Mouse (Mus musculus) fat pad, adult 2 months (tissue): Measurements from ENCODE around the gene Dph1.

Source experiments
- DNase-seq: peaks from one replicate; pipeline ENCODE4 v3.0.0-alpha.2; 2011; ENCODE audit warnings: low read depth, low spot score; ENCODE audit errors: extremely low read depth

The Dph1 gene

DNA sequence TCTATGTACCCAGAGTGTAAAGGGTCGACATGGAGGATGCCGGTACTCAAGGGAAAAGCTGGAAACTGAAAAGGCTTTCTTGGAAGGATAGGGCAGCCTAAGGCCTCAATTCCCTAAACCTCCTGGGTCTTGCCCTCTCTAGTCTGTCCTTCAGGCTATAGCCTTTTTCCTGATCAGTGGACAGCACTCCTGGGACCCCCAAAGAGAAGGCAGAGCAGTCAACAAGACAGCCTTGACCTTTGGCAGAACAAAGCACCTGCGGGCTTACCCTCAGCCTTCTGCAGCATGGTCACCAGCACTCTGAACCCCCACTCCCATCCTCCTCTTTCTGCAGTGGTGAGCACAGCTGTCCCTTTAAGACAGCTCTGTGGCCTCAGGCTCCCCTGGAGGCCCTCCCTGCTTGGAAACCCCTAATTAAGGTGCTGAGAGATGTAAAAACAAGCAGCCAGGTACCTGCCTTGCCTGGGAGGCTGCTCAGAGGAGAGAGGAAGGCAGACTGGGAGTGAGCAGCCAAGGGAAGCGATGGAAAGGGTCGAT, at the start of gene Dph1:
Gene Dph1 (minus strand): TSS at position 337 of the 537 bp plus-strand sequence.
- no peak for DNase-seq

DNA sequence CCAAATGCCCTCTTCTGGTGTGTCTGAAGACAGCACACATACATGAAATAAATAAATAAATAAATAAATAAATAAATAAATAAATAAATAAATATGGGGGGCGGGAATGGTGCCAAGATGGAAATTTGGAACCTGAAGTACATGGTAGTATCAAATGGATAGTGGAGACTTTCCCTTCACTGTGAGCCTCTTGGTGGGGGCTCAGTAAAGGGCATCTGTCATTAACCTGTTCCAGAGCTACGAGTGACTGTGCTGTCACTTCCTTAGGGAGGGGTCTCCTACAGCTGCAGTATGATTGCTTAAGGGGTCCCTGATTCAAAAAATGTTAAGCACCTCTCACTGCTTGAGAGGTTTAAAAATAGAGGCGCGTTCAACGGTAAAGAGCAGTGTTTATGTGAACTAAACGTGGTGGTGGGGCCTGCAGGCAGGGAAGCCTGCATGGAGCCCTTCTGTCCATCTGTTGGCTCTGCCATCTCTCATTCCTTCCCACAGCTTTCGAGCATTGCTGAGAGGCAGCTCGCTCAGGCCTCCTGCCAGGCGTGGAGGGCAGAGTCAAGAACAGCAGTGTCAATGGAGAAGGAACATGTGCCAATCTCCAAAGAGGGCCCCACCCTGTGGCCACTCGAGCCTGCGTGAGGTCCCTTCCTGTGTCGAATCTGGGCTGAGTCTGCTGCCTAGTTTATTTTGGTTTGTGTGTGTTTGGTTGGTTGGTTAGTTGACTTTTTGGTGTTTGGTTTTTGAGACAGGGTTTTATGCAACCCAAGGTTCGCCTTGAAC, 49.3 kb upstream of the Dph1 start:
- no peak for DNase-seq

DNA sequence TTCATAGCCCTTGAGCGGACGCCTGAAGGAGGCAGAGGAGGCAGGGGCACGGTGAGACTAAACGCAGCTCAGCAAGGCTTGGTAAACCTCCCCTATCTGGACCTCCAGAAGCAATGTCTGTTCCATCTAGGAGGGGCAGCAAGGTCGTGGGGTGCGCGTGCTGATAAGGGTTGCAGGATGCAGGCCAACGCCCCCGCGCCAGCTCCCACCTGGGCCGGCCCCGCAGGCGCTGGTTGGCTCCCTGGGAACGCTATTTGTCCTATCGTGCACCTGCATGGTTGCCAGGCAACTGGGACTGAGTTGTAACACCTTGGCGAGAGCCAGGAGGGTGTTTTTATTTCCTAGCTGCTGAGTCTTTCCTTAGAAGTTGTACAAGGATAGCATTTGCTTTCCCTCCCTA, 43.7 kb upstream of the Dph1 start:
- DNase-seq, result no peak

DNA sequence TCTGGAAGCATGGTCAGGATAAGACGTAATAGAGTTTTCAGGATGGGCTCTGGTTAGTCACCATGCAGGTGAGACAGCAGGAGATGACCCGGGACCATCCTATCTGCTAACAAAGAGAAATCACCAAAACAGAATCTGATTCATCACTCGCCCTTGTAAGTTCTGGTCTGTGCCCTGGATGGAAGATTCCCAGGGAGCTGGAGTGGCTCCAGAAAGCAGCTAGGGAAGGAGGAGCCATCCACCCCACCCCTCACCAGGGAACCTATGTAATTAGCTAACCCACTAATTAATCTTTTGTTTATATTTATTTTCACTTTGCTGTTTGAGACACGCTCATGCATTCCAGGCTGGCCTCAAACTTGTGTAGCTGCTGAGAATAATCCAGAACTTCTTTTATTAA, 41.4 kb upstream of the Dph1 start:
- no peak for DNase-seq

DNA sequence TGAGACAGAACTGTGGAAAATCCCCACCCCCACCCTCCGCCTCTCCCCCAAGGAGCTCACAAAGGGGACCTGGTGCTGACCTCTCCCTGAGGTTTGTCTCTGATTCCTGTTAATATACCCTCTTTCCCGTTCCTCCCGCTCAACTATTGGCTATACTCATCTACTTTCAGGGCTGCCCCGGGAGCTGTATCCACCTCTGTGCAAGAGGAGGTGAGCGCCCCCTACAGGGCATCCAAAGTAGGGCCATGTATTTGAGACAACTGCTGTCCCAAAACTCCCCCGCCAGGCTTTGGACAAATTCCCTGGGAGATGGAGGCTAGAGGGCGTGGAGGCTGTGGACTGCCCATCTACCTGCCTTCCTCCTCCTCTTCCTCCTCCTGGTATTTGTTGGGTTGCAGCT, 40.7 kb upstream of the Dph1 start:
- no peak for DNase-seq

DNA sequence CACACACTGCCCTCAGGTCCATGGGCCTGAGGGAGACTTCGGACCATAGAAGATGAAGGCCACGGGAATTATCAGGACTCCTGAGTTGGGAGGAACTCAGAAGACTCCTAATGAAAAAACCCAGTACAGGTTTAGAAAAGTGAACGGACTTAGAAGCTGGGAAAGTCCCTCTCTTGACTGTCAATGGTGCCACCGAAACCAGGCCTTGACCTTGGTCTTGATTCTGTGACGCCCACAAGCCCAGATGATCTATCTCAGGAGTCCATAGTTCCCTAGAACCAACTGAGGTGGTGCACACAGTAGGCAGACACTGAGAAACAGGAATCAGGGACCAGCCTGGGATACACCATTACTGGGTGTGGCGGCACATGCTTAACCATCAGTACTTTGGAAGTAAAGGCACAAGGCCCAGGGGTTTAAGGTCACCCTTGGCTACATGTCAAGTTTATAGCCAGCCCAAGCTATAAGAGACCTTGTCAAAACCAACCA, 39.3 kb upstream of the Dph1 start:
- no peak for DNase-seq

DNA sequence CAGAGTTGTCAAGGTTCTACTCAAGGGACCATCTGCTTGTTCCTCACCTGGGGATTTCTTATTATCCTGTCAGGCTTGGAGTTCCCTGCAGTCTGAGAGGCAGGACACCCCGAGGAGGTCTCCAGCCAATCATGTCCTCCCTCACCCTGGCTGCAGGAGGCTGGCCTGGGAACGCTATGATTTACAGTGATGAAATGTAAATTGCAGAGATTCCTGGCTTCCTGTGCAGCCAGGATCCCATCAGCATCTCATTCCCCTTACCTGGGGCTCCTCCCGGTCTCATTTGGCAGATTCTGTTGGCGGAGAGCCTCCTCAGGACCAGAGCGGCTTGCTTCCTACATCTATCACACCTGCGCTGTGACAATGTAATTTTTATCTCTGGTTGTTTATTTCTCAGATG, 38.2 kb upstream of the Dph1 start:
- DNase-seq, result no peak

DNA sequence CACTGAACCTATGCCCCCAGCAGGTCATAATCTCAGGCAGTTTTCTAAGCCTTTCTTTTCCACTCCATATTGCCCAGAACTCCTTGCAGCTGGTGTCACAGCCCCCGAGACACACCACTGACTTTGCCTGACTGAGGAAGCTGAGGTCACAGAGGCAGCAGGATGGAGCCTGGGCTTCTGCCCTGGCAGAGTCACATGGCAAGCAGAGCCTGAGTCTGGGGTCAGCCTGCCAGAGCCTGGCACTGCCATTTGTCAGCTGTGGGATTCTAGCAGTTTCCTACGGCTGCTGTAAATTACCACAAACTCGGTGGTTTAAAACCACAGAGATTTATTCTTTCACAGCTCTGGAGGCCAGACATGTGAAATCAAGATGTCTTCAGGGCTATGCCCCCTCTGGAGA, 36.6 kb upstream of the Dph1 start:
- no peak for DNase-seq

DNA sequence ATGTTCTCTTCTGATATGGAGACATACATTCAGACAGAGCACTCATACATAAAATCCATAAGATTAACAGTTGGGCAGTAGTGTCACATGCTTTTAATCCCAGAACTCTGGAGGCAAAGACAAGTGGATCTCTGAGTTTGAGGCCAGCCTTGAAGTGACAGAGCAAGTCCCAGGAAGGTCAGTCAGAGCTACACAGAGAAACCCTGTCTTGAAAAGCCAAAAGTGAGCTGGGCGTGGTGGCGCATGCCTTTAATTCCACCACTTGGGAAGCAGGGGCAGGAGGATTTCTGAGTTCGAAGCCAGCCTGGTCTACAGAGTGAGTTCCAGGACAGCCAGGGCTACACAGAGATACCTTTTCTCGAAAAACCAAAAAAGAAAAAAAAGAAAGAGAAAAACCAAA, 33.8 kb upstream of the Dph1 start:
- no peak for DNase-seq

DNA sequence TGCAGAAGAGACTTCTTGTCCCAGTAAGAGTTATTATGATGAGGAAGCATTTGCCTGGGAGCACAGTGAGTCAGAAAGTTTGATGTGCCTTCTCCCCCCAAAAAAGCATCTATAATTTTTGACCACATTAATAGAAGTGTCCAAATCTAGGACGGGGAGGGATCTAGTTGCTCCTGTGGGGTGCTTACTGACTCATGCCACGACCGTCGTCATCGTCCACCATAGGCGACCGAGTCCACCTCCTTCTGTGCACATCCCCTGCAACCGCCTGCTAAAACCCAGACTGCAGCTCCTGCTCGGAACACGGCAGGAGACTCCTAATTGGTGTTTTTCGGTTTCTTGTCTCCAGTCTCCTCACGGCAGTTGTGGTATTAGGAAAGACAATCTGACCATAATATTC, 33.0 kb upstream of the Dph1 start:
- DNase-seq, result no peak

DNA sequence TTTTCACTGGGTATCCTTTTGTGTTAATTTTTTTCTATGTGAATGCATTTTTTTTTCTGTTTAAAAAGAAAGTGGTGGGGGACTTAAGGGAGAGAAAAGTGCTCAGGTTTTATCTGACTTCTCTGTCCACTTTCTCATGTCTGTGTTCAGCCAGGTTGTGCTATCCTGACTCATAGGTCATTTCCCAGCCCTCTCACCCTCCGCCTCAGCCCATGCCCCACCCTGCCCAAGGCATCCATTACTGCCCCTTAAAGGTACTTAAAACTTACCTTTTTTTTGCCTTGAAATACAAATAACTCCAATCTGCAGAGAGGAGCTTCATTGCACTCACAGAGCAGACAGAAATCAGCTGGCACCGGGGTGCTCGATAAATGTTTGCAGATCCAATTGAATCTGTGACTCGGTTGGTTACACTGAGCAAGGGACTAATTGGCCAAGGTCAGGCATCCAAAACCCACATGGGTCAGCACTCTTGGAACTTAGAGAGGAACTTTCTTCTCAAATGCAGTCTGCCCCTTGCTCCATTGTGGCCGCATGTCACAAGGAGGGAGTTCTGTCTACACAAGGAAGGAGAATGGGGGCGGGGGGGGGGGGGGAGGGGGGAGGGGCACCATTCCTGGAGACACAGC, 29.6 kb upstream of the Dph1 start:
- DNase-seq, result no peak

DNA sequence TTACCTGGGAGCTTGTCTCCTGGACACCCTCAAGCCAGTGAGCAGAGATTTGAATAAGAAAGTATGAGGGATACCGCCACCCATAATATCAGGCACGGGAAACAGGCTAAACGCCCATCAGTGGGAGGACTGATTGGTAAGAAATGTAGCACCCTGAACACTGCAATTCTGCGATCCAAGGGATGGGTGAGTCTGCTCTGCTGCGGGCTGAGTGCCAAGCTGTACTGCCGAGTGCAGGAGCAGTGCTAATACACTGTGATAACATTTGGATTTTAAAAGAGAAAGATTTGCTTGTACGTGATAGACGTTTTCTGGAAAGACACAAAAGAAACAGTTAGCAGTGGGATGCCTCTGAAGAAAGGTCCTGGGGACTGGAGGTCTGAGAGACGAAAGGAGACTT, 29.1 kb upstream of the Dph1 start:
- DNase-seq, result no peak

DNA sequence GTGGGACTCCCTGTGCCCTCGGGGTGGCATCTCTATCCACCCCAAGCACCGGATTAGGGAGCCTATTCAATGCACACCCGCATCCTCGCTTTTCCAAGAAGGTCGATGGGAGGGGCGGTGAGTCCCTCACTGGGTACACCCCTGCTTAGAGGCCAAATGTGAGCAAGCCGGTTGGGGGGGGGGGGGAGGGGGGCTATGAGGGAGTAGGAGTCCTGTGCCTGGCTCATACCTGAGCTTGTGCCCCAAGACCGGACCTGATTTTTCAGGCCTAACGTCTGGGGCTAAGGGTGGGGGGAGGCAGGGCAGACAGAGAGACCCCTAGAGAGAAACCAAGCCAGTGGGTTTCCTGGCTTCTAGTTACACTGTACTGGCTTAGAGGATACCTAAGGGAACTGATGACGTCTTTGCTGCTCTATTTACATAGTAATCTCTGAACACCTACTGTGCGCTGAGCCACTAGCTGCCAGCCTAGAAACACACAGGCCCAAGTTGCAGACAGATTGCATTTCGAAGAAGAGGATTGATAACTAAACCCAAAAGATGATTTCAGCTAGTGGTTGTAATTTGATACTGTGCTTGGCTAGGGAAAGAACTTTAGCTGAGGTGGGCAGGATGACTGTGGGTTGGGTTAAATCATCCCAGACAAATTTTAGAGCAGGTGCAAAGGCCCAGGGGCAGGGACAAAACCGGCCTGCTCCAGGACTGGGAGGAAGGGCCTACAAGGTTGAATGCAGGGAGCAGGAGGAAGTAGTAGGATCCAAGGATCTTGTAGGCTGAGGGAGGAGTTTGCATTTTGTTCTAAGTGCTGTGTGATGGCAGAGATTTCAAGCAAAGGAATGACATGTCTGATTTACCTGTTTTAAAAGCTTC, 23.3 kb upstream of the Dph1 start:
- no peak for DNase-seq

DNA sequence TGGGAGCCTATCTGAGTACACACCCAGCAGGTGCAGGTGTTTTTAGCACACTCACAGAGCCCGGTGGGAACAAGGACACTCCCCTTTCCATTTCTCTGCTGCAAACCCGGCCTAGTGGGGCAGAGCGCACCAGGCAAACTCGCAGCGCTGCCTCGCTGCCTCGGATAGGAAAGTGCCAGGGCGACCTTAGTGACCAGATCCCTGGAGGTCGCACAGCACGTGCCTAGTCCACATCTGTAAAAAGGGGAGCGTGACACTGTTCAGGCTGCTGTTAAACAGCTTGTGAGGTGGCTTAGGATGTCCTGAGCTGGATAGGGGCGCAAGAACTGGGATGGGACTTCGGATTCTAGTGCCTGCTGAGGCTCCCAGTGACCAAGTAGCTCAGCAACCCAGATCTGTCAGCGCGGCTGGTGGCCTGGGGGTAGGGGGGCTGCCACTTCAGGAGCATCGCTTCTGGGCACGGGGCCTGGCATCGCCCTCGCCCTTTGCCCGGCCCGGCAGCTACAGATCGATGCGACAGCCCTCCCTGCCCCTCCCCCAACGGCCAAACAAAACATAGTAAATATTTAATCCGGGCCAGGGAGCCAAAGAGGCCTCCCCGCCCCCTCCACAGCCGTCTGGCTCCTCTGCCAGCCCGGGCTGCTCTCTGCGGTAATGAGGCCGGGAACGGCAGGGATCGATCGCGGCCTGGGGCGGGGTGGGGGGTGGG, 22.5 kb upstream of the Dph1 start:
- no peak for DNase-seq

DNA sequence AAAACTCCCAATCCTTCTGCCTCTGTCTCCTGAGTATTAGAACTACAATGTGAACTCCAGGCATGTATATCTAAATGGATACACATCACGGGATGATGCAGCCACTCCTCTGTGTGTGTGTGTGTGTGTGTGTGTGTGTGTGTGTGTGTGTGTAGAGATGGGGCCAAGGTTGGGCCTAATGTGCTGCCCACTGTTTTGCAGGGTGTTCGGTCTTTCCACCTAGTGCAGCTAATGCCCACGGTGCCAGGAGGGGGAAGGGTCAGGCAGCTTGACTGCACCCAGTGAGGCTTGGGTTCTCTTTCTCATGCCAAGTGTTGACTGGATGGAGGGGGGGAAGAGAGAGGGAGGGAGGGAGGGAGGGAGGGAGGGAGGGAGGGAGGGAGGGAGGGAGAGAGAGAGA, 21.8 kb upstream of the Dph1 start:
- DNase-seq, result no peak

DNA sequence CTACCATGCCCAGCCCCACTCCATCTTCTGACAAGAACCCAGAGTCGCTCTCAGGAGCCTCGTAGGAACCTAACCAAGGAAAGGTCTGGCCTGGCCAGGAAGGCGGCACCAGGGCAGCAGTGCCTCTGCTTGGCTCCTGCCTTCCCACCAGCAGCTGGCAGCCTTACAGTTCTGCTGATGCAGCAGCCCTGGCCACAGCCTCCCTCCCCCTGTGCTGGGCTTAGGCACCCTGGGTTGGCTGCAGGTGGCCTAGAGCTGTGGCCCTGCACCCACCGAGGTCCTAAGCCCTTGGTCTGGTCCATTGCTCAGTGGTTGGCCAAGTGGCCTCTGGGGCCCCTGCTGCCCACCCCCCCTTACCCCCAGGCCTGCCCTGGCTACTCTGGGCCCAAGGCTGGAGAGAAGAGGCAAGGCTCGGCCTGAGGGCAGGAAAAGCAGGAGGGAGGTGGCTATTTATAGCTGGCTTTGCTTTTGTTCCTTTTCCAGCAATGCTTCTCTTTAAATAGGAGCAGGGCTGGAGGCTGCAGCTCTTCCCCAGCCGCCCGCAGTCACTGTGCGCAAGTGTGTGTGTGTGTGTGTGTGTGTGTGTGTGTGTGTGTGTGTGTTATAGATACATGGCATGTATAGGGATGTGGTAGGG, 21.1 kb upstream of the Dph1 start:
- no peak for DNase-seq

DNA sequence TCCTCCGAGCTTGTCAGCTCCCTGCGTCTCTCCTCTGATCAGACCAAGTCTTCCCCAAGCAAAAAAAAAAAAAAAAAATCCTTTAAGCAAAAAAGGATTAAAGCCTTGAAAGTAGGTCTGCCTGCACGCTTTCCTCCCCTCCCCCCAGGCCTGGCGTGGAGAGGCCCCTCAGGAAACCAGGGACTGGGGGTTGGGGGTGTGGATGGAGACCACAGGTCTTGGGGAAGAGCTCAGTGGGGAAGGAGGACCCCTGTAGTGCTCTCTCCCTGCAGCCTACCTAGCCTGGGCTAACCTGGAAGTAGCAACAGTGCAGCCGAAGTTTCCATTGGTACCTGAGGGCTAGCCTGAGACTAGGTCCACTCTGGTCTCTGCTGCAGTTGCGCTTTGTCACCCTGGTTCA, 19.7 kb upstream of the Dph1 start:
- DNase-seq, result no peak

DNA sequence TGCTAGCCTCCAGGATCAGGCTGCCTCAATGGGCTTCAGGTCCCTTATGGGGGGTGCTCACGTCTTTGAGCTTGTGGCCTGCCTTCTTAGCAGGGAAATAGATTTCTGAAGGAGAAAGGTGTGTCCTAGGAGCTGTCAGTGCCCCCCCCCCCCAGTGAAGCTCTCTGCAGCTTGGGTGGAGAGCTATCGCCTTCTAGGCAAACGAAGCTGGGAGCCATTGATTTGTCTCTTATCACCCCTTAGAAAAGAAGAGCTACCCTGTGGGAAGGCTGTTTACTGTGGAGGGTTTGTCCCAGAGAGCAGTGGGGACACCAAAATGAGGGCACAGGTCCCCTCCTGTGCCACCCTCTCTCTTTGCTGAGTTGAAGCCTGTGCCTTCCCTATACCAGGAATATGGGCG, 19.1 kb upstream of the Dph1 start:
- DNase-seq, result no peak

DNA sequence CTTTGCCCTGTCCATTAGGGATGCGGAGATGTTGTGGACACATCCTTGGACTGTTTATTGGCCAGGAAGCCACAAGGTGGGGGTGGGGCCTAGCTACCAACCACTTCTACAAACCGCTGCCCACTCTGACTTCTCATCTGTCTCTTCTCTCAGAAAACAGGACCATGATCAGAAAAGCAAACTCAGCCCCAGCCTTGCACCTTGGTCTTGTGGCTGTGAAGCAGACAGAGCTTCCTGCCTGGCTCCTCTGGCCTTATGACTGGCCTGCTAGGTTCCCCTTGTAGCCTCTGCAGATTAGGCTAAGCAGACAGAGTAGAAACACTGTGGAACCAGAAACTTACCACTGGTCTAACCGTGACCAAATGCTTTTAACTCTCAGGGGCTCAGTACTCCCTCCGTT, 18.3 kb upstream of the Dph1 start:
- DNase-seq, result no peak

DNA sequence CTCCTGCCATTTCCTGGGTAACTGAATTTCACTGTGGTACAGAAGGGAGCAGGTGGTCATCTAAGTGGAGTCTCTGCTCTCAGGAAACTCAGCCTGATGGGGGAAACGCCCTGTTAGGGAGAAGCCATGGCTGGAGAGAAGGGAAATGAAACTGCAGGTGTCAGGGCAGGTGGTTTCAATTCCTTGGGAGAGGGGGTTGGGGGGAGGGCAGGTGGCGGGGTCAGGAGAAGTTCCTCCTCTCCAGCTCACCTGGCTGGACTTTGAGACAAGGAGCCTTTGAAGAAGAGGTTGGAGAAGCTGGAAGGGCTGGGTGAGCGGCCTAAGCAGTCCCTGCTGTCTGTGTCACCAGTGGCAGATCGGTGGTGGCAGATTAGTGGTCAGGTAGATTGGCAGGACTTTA, 15.3 kb upstream of the Dph1 start:
- DNase-seq, result no peak
